ENCODE assay signal across 17 mouse cellular contexts in genomic region chr4:57762424-57762823, GRCm38 (mm10). TPM values are rescaled to one million over a fixed set of nuclear protein-coding genes. Genes with fewer than 3 reads are reported as not detected.
DNase-seq lines count a peak whose midpoint lies in the region; ATAC-seq and TF ChIP-seq lines count a peak whose summit lies in the region.
"Had no signal": no experiment of that assay in that cellular context is flagged by ENCODE, and none has a peak within 500 bp of the region (broad histone marks: within the 10 kb centered on the region; RNA-seq: fewer than 3 reads in every experiment).

No protein-coding gene starts in this region.

- H3K9me3 ChIP-seq in heart, embryonic 15.5 days (replicated peaks) = no peaks in the 10 kb centered on the region
- H3K9me3 ChIP-seq: hindbrain, embryonic 12.5 days; liver, embryonic 13.5 days; neural tube, embryonic 15.5 days had no signal

- no peak for ATAC-seq in heart, embryonic 15.5 days (replicated peaks; ENCODE audit: insufficient number of reproducible peaks, insufficient read depth, low FRiP score, low read depth)
- ATAC-seq: forebrain, postnatal 0 days had no signal

- no peak for TF ChIP-seq CTCF in layer of hippocampus, adult 2 months (conservative IDR thresholded peaks at IDR 0.05)

- peak overlapping the region; percentile 72 for H3K27ac ChIP-seq in layer of hippocampus, adult 2 months
- H3K27ac ChIP-seq in brown adipose tissue, adult 24 weeks (replicated peaks; ENCODE audit: low read depth, low read length) = peak overlapping the region; percentile 20; the same call in 1 of the 2 replicates
- H3K27ac ChIP-seq in heart, embryonic 15.5 days = peak overlapping the region; percentile 87
- H3K27ac ChIP-seq: hindbrain, embryonic 12.5 days; liver, embryonic 13.5 days; neural tube, embryonic 15.5 days had no signal

- DNase-seq in heart, adult 11 months = peak; percentile 94
- no peak for DNase-seq in heart, postnatal 14 days
- DNase-seq in layer of hippocampus, adult 2 months (ENCODE audit: low spot score in 2 of 2) = no peak
- DNase-seq in layer of hippocampus, adult 9-10 months (ENCODE audit: low spot score) = no peak
- DNase-seq in right cerebral cortex, adult 18-20 months = no peak
- DNase-seq: cerebellum, adult 9-10 months; forebrain, postnatal 0 days; gastrocnemius, postnatal 14 days; kidney, adult 8-10 months; left cerebral cortex, postnatal 4 days; liver, embryonic 13.5 days; right cerebral cortex, postnatal 14 days; thymus, adult 18-20 months had no signal

- no peaks in the 10 kb centered on the region for H3K27me3 ChIP-seq in heart, embryonic 15.5 days
- H3K27me3 ChIP-seq: hindbrain, embryonic 12.5 days; liver, embryonic 13.5 days; neural tube, embryonic 15.5 days had no signal

- WGBS in heart, embryonic 15.5 days = 42% methylated on average over 7 of the region's 7 CpGs

- intact Hi-C loops in heart, postnatal 14 days (cut with DNase I) = no loop called here

- no peak overlapping the region for H3K4me3 ChIP-seq in layer of hippocampus, adult 2 months
- no peak overlapping the region for H3K4me3 ChIP-seq in brown adipose tissue, adult 24 weeks (ENCODE audit: insufficient read depth, low read depth, low read length)
- no peak overlapping the region for H3K4me3 ChIP-seq in heart, embryonic 15.5 days
- H3K4me3 ChIP-seq: hindbrain, embryonic 12.5 days; liver, embryonic 13.5 days; neural tube, embryonic 15.5 days had no signal

- no peak overlapping the region for H3K9ac ChIP-seq in heart, embryonic 15.5 days
- H3K9ac ChIP-seq: forebrain, postnatal 0 days; hindbrain, embryonic 12.5 days; liver, embryonic 13.5 days; neural tube, embryonic 15.5 days had no signal

- H3K4me1 ChIP-seq in brown adipose tissue, adult 24 weeks (ENCODE audit: control insufficient read depth, insufficient read depth, insufficient read length, low read length) = peaks cover 25% of the 10 kb centered on the region
- H3K4me1 ChIP-seq in heart, embryonic 15.5 days (replicated peaks) = peaks cover 52% of the 10 kb centered on the region
- H3K4me1 ChIP-seq: liver, embryonic 13.5 days had no signal

- H3K36me3 ChIP-seq in heart, embryonic 15.5 days = no peaks in the 10 kb centered on the region
- H3K36me3 ChIP-seq: hindbrain, embryonic 12.5 days; liver, embryonic 13.5 days; neural tube, embryonic 15.5 days had no signal

- no peak overlapping the region for H3K4me2 ChIP-seq in heart, embryonic 15.5 days
- H3K4me2 ChIP-seq: hindbrain, embryonic 12.5 days; liver, embryonic 13.5 days; neural tube, embryonic 15.5 days had no signal

RNA-seq across cellular contexts. Expression of gene Akap2, which starts 45.0 kb away (rescaled TPM):
- total RNA-seq in heart, postnatal 14 days (2021) = 100 to 1,000 TPM; 110 to 116 TPM
- 10 to 100 TPM; 46.8 to 52.0 TPM for total RNA-seq in layer of hippocampus, adult 2 months (2021)
- 30.6 and 41.6 TPM in 2 replicates for polyA plus RNA-seq in brown adipose tissue, adult 24 weeks (2012; ENCODE audit: insufficient read depth, insufficient read length, missing spikeins)
- polyA plus RNA-seq in heart, embryonic 15.5 days (2015; fragmentation: Nextera tagmentation; extraction: Ambion mirVana) = 40.0 and 48.5 TPM in 2 replicates

Comparison
In these comparisons a context has a peak if more than half of its experiments do, and no peak if none do; other contexts are left out.
1. H3K27ac ChIP-seq: peak in every context shown above with its lines; median percentile 87 in heart, embryonic 15.5 days; 72 in layer of hippocampus, adult 2 months; 20 in brown adipose tissue, adult 24 weeks.